In genomic region chr8:106543043-106543442, GRCm38 (mm10) we compare ENCODE assay signal across 31 mouse cellular contexts. TPM values are rescaled to one million over a fixed set of nuclear protein-coding genes. Genes with fewer than 3 reads are reported as not detected.
"Had no signal": no experiment of that assay in that cellular context is flagged by ENCODE, and none has a peak within 500 bp of the region (broad histone marks: within the 10 kb centered on the region; RNA-seq: fewer than 3 reads in every experiment).

No protein-coding gene starts in this region.

- H3K9ac ChIP-seq: liver, embryonic 13.5 days; stomach, embryonic 15.5 days had no signal

- H3K27ac ChIP-seq: layer of hippocampus, adult 2 months; liver, embryonic 13.5 days; stomach, embryonic 15.5 days had no signal

- H3K4me2 ChIP-seq: liver, embryonic 13.5 days; midbrain, embryonic 11.5 days; stomach, embryonic 15.5 days had no signal

- H3K9me3 ChIP-seq: liver, embryonic 13.5 days; stomach, embryonic 15.5 days had no signal

- H3K4me1 ChIP-seq: liver, embryonic 13.5 days; stomach, embryonic 15.5 days had no signal

- H3K4me3 ChIP-seq: layer of hippocampus, adult 2 months; liver, embryonic 13.5 days; stomach, embryonic 15.5 days had no signal

- DNase-seq: kidney, adult 11 months; kidney, adult 8-10 months; kidney, postnatal 25 days; layer of hippocampus, adult 9-11 months; left cerebral cortex, postnatal 4 days; liver, embryonic 13.5 days; lung, adult 2 months; lung, postnatal 14 days; lung, postnatal 4 days; midbrain, embryonic 14.5 days; right cerebral cortex, adult 18-20 months; right cerebral cortex, postnatal 25 days; spleen, adult 18-20 months; thymus, postnatal 25 days had no signal

- H3K27me3 ChIP-seq: liver, embryonic 13.5 days; stomach, embryonic 15.5 days had no signal

- H3K36me3 ChIP-seq: liver, embryonic 13.5 days; stomach, embryonic 15.5 days had no signal

RNA-seq across cellular contexts. Expression of gene Cdh3, which starts 32.4 kb away (rescaled TPM):
- total RNA-seq: layer of hippocampus, adult 2 months; megakaryocyte progenitor cell, adult 5-6 weeks; megakaryocyte-erythroid progenitor cell, adult 5-6 weeks had no signal

RNA-seq across cellular contexts. Expression of gene 6030452D12Rik, which starts 42.7 kb away (rescaled TPM):
- total RNA-seq: layer of hippocampus, adult 2 months; layer of hippocampus, postnatal 25 days; left cerebral cortex, adult 18-20 months; left cerebral cortex, postnatal 4 days; liver, adult 2 months; megakaryocyte progenitor cell, adult 5-6 weeks; megakaryocyte-erythroid progenitor cell, adult 5-6 weeks; midbrain, postnatal 0 days had no signal
- polyA plus RNA-seq: kidney, embryonic 16.5 days; large intestine, adult 2 months; limb, embryonic 14.5 days; liver, adult 2 months; liver, embryonic 13.5 days; liver, embryonic 16.5 days; lung, adult 2 months; lung, embryonic 16.5 days; midbrain, embryonic 11.5 days; midbrain, embryonic 14.5 days; midbrain, postnatal 0 days; neural tube, embryonic 11.5 days; neural tube, embryonic 14.5 days; stomach, embryonic 15.5 days; thymus, postnatal 0 days had no signal
